Comparison of ENCODE assay signal across 8 mouse cellular contexts in the genomic region with DNA sequence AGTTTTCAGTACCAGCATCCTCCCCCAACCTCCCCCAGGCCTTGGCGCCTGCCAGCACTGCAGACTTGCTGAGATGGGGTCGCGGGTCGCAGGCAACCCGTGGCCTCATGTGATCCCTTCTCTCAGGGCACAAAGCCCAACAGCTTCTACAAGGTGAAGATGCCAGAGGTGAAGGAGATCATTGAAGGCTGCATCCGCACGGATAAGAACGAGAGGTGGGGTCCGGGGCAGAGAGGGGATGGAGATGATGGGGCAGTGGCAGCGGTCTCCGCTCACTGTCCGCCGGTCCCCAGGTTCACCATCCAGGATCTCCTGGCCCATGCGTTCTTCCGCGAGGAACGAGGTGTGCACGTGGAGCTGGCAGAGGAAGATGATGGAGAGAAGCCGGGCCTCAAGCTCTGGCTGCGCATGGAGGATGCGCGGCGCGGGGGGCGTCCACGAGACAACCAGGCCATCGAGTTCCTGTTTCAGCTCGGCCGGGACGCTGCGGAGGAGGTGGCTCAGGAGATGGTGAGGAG. TPM values are rescaled to one million over a fixed set of nuclear protein-coding genes. Genes with fewer than 3 reads are reported as not detected.
DNase-seq lines count a peak whose midpoint lies in the region; ATAC-seq lines count a peak whose summit lies in the region.
"Had no signal": no experiment of that assay in that cellular context is flagged by ENCODE, and none has a peak within 500 bp of the region (broad histone marks: within the 10 kb centered on the region; RNA-seq: fewer than 3 reads in every experiment).

No protein-coding gene starts in this region.

- WGBS in forebrain, embryonic 15.5 days, result 4% methylated on average over 31 of the region's 31 CpGs
- 14% methylated on average over 31 of the region's 31 CpGs for WGBS in liver, embryonic 15.5 days (ENCODE audit: insufficient replicate concordance)

- peak overlapping the region; percentile 47 for H3K4me2 ChIP-seq in forebrain, embryonic 15.5 days (replicated peaks)
- H3K4me2 ChIP-seq in liver, embryonic 15.5 days, result peak overlapping the region; percentile 13; the same call in 1 of the 2 replicates

- peaks cover 13% of the 10 kb centered on the region for H3K9me3 ChIP-seq in megakaryocyte, embryonic 14.5 days
- H3K9me3 ChIP-seq in forebrain, embryonic 15.5 days, result no peaks in the 10 kb centered on the region
- no peaks in the 10 kb centered on the region for H3K9me3 ChIP-seq in liver, embryonic 15.5 days (replicated peaks)

- peaks cover 56% of the 10 kb centered on the region for H3K4me1 ChIP-seq in megakaryocyte, embryonic 14.5 days
- H3K4me1 ChIP-seq in forebrain, embryonic 15.5 days, result peaks cover 22% of the 10 kb centered on the region
- H3K4me1 ChIP-seq in liver, embryonic 15.5 days (replicated peaks), result peaks cover 60% of the 10 kb centered on the region

- peak overlapping the region; percentile 37 for H3K9ac ChIP-seq in forebrain, embryonic 15.5 days (replicated peaks)
- H3K9ac ChIP-seq in liver, embryonic 15.5 days, result no peak overlapping the region

- peak overlapping the region; percentile 42 for H3K4me3 ChIP-seq in megakaryocyte, embryonic 14.5 days (replicated peaks)
- peak overlapping the region; percentile 29 for H3K4me3 ChIP-seq in forebrain, embryonic 15.5 days
- 0 out of 2 replicates have a peak overlapping the region, but pooled peaks have one; percentile 4 for H3K4me3 ChIP-seq in liver, embryonic 15.5 days (replicated peaks)
- H3K4me3 ChIP-seq: erythroblast, embryonic 14.5 days had no signal

- H3K27me3 ChIP-seq in megakaryocyte, embryonic 14.5 days (replicated peaks), result peaks cover 83% of the 10 kb centered on the region
- H3K27me3 ChIP-seq in forebrain, embryonic 15.5 days, result peaks cover 46% of the 10 kb centered on the region
- peaks cover 90% of the 10 kb centered on the region for H3K27me3 ChIP-seq in liver, embryonic 15.5 days

- peaks cover 7% of the 10 kb centered on the region for H3K36me3 ChIP-seq in megakaryocyte, embryonic 14.5 days (replicated peaks; ENCODE audit: low read length)
- no peaks in the 10 kb centered on the region for H3K36me3 ChIP-seq in forebrain, embryonic 15.5 days
- H3K36me3 ChIP-seq in liver, embryonic 15.5 days (replicated peaks), result no peaks in the 10 kb centered on the region

- DNase-seq in T-cell, adult 2 months (ENCODE audit: low spot score), result no peak
- DNase-seq in adrenal gland, adult 8-10 months, result no peak
- DNase-seq in right cerebral cortex, postnatal 10 days (ENCODE audit: low spot score in 2 of 2), result no peak

- H3K27ac ChIP-seq in forebrain, embryonic 15.5 days (replicated peaks), result no peak overlapping the region
- H3K27ac ChIP-seq in liver, embryonic 15.5 days (replicated peaks), result no peak overlapping the region

- no peak for ATAC-seq in megakaryocyte, adult 5-6 weeks (ENCODE audit: poor library complexity, severe bottlenecking)
- no peak for ATAC-seq in forebrain, embryonic 15.5 days (replicated peaks)
- ATAC-seq in liver, embryonic 15.5 days (ENCODE audit: insufficient read depth), result no peak

RNA-seq across cellular contexts. Expression of gene Wnk4, which starts 4.6 kb away (rescaled TPM):
- 37.7 and 87.0 TPM in 2 replicates for polyA plus RNA-seq in megakaryocyte, embryonic 14.5 days (2012; ENCODE audit: insufficient read depth, low replicate concordance)
- total RNA-seq in megakaryocyte, adult 5-6 weeks (2015), result 0.27 TPM in 1 of 2 replicates, not detected in the other
- 0.15 TPM in 1 of 2 replicates, not detected in the other for total RNA-seq in megakaryocyte, adult 5-6 weeks (2017)
- polyA plus RNA-seq in forebrain, embryonic 15.5 days (2015; fragmentation: Nextera tagmentation; extraction: Ambion mirVana), result 4.8 and 5.5 TPM in 2 replicates
- polyA plus RNA-seq in liver, embryonic 15.5 days (2015; fragmentation: Nextera tagmentation; extraction: Ambion mirVana), result 5.1 and 6.7 TPM in 2 replicates
- 1 to 10 TPM; 2.8 to 6.7 (median 4.9) TPM for total RNA-seq in adrenal gland, adult 8-10 months (2022)

RNA-seq across cellular contexts. Expression of gene Vps25, which starts 11.5 kb away (rescaled TPM):
- 100 and 168 TPM in 2 replicates for polyA plus RNA-seq in megakaryocyte, embryonic 14.5 days (2012; ENCODE audit: insufficient read depth, low replicate concordance)
- 169 and 184 TPM in 2 replicates for total RNA-seq in megakaryocyte, adult 5-6 weeks (2015)
- 54.6 and 55.7 TPM in 2 replicates for total RNA-seq in megakaryocyte, adult 5-6 weeks (2017)
- 87.7 and 92.9 TPM in 2 replicates for polyA plus RNA-seq in forebrain, embryonic 15.5 days (2015; fragmentation: Nextera tagmentation; extraction: Ambion mirVana)
- 77.2 and 81.7 TPM in 2 replicates for polyA plus RNA-seq in liver, embryonic 15.5 days (2015; fragmentation: Nextera tagmentation; extraction: Ambion mirVana)
- 100 to 1,000 TPM; 109 to 120 (median 113) TPM for total RNA-seq in adrenal gland, adult 8-10 months (2022)

RNA-seq across cellular contexts. Expression of gene Cntd1, which starts 13.8 kb away (rescaled TPM):
- not detected in 2 replicates for polyA plus RNA-seq in megakaryocyte, embryonic 14.5 days (2012; ENCODE audit: insufficient read depth, low replicate concordance)
- 1.2 and 1.6 TPM in 2 replicates for total RNA-seq in megakaryocyte, adult 5-6 weeks (2015)
- total RNA-seq in megakaryocyte, adult 5-6 weeks (2017), result 1.7 TPM in 2 replicates
- 1.4 and 1.5 TPM in 2 replicates for polyA plus RNA-seq in forebrain, embryonic 15.5 days (2015; fragmentation: Nextera tagmentation; extraction: Ambion mirVana)
- 0.67 TPM in 2 replicates for polyA plus RNA-seq in liver, embryonic 15.5 days (2015; fragmentation: Nextera tagmentation; extraction: Ambion mirVana)
- total RNA-seq in adrenal gland, adult 8-10 months (2022), result under 1 TPM; 0.40 to 0.62 (median 0.57) TPM
- polyA plus RNA-seq: erythroblast, embryonic 14.5 days had no signal

RNA-seq across cellular contexts. Expression of gene Coa3, which starts 13.9 kb away (rescaled TPM):
- polyA plus RNA-seq in megakaryocyte, embryonic 14.5 days (2012; ENCODE audit: insufficient read depth, low replicate concordance), result 9.9 and 21.1 TPM in 2 replicates
- total RNA-seq in megakaryocyte, adult 5-6 weeks (2015), result 69.8 and 71.2 TPM in 2 replicates
- 23.2 and 33.6 TPM in 2 replicates for total RNA-seq in megakaryocyte, adult 5-6 weeks (2017)
- polyA plus RNA-seq in forebrain, embryonic 15.5 days (2015; fragmentation: Nextera tagmentation; extraction: Ambion mirVana), result 208 and 211 TPM in 2 replicates
- polyA plus RNA-seq in liver, embryonic 15.5 days (2015; fragmentation: Nextera tagmentation; extraction: Ambion mirVana), result 80.5 and 87.1 TPM in 2 replicates
- 10 to 100 TPM; 67.9 to 76.1 (median 74.4) TPM for total RNA-seq in adrenal gland, adult 8-10 months (2022)

RNA-seq across cellular contexts. Expression of gene Ramp2, which starts 19.2 kb away (rescaled TPM):
- polyA plus RNA-seq in megakaryocyte, embryonic 14.5 days (2012; ENCODE audit: insufficient read depth, low replicate concordance), result 0.32 TPM in 1 of 2 replicates, not detected in the other
- total RNA-seq in megakaryocyte, adult 5-6 weeks (2015), result not detected in 2 replicates
- total RNA-seq in megakaryocyte, adult 5-6 weeks (2017), result not detected in 2 replicates
- 53.4 and 61.3 TPM in 2 replicates for polyA plus RNA-seq in forebrain, embryonic 15.5 days (2015; fragmentation: Nextera tagmentation; extraction: Ambion mirVana)
- 20.3 and 25.4 TPM in 2 replicates for polyA plus RNA-seq in liver, embryonic 15.5 days (2015; fragmentation: Nextera tagmentation; extraction: Ambion mirVana)
- 10 to 100 TPM; 26.3 to 56.5 (median 40.7) TPM for total RNA-seq in adrenal gland, adult 8-10 months (2022)
